Mouse (Mus musculus) intestine, embryonic 15.5 days (tissue): ENCODE data around the gene Slc17a4. TPM values are rescaled to one million over a fixed set of nuclear protein-coding genes. Genes with fewer than 3 reads are reported as not detected.

Experiments used
- ATAC-seq: fragments of 200-750 bp; cut with Nextera tagmentation; 2 replicates; pipeline ENCODE4 v1.8.0; 2017; ENCODE audit warnings: moderate TSS enrichment, moderate library complexity
- H3K27ac ChIP-seq: fragments of 300-500 bp; sonication (generic); 2 replicates; pipeline ENCODE4 v1.5.1; 2015; ENCODE audit warnings: mild to moderate bottlenecking, inconsistent platforms
- H3K27me3 ChIP-seq: fragments of 300-500 bp; sonication (generic); replicated peaks from 2 replicates; pipeline ENCODE4 v1.6.1; 2015; ENCODE audit warnings: inconsistent platforms
- H3K36me3 ChIP-seq: fragments of 300-500 bp; sonication (generic); 2 replicates; pipeline ENCODE4 v1.6.1; 2015; ENCODE audit warnings: inconsistent platforms
- H3K4me1 ChIP-seq: fragments of 300-500 bp; sonication (generic); replicated peaks from 2 replicates; pipeline ENCODE4 v1.6.1; 2015; ENCODE audit warnings: inconsistent platforms
- H3K4me2 ChIP-seq: fragments of 300-500 bp; sonication (generic); replicated peaks from 2 replicates; pipeline ENCODE4 v1.6.1; 2015; ENCODE audit warnings: mild to moderate bottlenecking, inconsistent platforms
- H3K4me3 ChIP-seq: fragments of 300-500 bp; sonication (generic); replicated peaks from 2 replicates; pipeline ENCODE4 v1.5.1; 2015; ENCODE audit warnings: inconsistent platforms
- H3K9ac ChIP-seq: fragments of 300-500 bp; sonication (generic); 2 replicates; pipeline ENCODE4 v1.6.1; 2015; ENCODE audit warnings: inconsistent platforms
- H3K9me3 ChIP-seq: fragments of 300-500 bp; sonication (generic); 2 replicates; pipeline ENCODE4 v1.6.1; 2016; ENCODE audit warnings: inconsistent platforms
- WGBS: fragments of 180-500 bp; shearing (Covaris S2); methylation state at CpG from one replicate; pipeline ENCODE4 v1.1.7; 2015; 5-methylcytosine and 5-hydroxymethylcytosine counted together
- polyA plus RNA-seq: library from polyadenylated mRNA; unstranded; fragments of >200 nt; fragmentation: Nextera tagmentation; extraction: Ambion mirVana; gene quantifications from 2 replicates; pipeline ENCODE4 v1.2.1, GENCODE M21; 2015

Gene Slc17a4
- polyA plus RNA-seq, 1 experiment from 2014 or later = 17.0 TPM

DNA sequence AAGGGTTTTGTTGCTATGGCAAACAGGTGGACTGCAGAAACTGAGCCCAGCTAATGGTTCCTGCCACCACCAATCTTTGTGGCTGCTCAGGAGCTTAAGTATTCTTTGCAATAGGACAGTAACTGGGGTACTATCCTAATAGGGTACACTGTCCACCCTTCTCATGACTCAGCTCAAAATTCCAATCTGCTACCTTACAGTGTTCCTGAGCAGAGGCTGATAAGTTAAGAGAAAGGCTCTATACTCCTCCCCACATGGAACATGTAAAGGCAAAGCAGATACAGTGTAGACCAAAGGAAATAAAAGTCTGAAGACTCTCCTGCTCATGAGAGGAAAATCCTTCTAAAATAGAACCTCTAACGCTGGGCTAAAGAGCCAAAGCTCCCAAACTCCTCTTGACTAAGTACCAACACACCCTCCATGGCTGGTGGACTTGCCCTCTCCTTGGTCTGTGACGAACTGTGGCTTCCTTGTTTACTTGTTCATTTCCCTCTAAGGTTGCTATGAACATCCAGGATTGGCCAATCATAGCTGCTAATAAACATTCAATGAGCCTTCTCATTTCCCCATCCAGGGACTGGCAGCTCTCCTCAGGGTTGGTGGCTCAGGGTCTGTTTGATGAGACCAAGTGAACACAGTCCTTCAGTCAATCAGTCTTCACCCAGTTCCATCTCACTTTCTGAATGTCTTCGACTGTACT lies 27.6 kb downstream of the Slc17a4 start:
- no peaks in the 10 kb centered on the region for H3K36me3 ChIP-seq
- no peak overlapping the region for H3K4me2 ChIP-seq
- no peaks in the 10 kb centered on the region for H3K4me1 ChIP-seq
- H3K27ac ChIP-seq = no peak overlapping the region
- H3K9me3 ChIP-seq = no peaks in the 10 kb centered on the region
- no peak overlapping the region for H3K4me3 ChIP-seq
- no peaks in the 10 kb centered on the region for H3K27me3 ChIP-seq
- 83% methylated on average over 3 of the region's 3 CpGs for WGBS
- ATAC-seq = no peak
- no peak overlapping the region for H3K9ac ChIP-seq

DNA sequence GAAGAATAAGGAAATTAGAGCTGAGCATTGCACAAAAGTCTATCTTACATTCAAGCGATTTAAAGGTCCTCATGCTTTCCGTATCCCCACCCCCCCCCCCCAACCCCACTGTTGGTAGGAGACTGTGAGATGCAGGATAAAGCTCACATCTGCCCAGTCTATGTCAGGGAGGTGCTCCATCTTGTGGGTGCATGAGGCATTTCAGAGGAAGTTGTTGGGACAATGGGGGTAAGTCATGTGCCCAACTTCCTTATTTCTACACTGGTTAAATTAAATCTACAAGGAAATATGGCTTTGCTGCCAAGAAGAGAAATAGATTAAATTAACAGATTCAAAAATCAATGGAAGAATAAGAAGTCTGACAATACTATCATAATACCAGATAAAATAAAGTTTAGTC lies 29.3 kb downstream of the Slc17a4 start:
- Histone ChIP-seq H3K27ac (no peak overlapping the region), H3K36me3 (no peaks in the 10 kb centered on the region), H3K4me1 (no peaks in the 10 kb centered on the region), H3K9me3 (no peaks in the 10 kb centered on the region), H3K9ac (no peak overlapping the region), H3K27me3 (no peaks in the 10 kb centered on the region), H3K4me2 (no peak overlapping the region), H3K4me3 (no peak overlapping the region)
- ATAC-seq = no peak
- WGBS = 47% methylated on average over 2 of the region's 2 CpGs

DNA sequence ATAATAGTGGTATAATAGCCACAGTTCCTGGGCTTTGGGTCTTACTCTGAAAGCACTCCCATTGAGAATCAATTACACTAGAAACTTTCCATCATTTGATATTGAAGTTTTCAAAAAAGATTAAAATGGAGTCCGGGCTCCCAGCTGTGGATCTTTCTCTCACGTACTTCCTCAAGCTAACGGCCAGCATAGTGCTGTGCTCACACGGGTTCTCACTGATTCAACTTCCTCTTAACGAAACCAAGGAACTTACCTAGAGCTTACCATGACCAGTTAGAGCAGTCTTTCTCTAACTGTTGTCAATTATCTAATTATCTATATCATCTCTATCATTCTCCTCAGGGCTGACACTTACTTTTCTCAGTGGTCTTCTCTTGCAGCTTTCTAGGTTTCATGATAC lies 35.2 kb downstream of the Slc17a4 start:
- Histone ChIP-seq H3K4me2 (no peak overlapping the region), H3K4me3 (no peak overlapping the region), H3K36me3 (no peaks in the 10 kb centered on the region), H3K27me3 (no peaks in the 10 kb centered on the region), H3K27ac (no peak overlapping the region), H3K9ac (no peak overlapping the region), H3K9me3 (no peaks in the 10 kb centered on the region), H3K4me1 (no peaks in the 10 kb centered on the region)
- no peak for ATAC-seq
- 88% methylated on average over 5 of the region's 5 CpGs for WGBS

DNA sequence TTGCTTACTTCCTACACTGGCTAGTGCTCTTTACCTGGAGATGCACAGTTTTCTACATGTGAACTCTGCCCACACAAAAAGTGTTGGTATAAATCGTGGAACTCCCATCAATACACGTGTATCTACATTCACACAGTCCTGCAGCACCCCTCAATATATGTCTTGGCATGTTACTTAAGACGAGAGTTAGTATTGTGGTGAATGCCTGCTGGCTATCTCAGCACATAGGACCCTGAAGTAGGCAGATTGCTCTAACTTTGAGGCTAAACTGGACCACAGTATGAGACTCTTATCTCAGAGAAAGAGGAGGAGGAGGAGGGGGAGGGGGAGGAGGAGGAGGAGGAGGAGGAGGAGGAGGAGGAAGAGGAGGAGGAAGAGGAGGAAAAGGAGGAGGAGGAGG lies 35.7 kb downstream of the Slc17a4 start:
- H3K9me3 ChIP-seq = no peaks in the 10 kb centered on the region
- no peak overlapping the region for H3K9ac ChIP-seq
- H3K4me1 ChIP-seq = no peaks in the 10 kb centered on the region
- H3K4me3 ChIP-seq = no peak overlapping the region
- WGBS = 79% methylated on average over 3 of the region's 3 CpGs
- H3K4me2 ChIP-seq = no peak overlapping the region
- no peak overlapping the region for H3K27ac ChIP-seq
- ATAC-seq = no peak
- H3K27me3 ChIP-seq = no peaks in the 10 kb centered on the region
- H3K36me3 ChIP-seq = no peaks in the 10 kb centered on the region

DNA sequence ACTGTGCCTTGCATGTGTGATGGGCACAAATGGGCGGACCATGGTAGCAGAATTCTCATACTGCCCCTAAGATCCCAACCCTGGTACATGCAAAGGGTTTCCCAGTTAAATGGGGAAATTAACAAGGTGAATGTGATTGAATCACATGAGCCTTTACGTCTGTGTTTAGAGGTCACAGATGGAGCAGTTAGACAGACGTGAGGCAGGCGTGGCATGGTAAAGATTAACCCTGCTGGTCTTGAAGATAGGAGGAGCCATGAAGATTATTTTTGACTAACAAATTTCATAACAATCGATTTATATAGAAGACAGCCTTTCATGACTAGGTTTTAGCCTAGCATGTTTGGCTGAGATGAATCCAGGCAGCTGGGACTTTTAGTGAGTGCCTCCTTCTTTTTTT lies 41.7 kb downstream of the Slc17a4 start:
- ATAC-seq = no peak
- Histone ChIP-seq H3K4me2 (no peak overlapping the region), H3K9ac (no peak overlapping the region), H3K9me3 (no peaks in the 10 kb centered on the region), H3K4me1 (no peaks in the 10 kb centered on the region), H3K4me3 (no peak overlapping the region), H3K27ac (no peak overlapping the region), H3K36me3 (no peaks in the 10 kb centered on the region), H3K27me3 (no peaks in the 10 kb centered on the region)
- 57% methylated on average over 5 of the region's 5 CpGs for WGBS

DNA sequence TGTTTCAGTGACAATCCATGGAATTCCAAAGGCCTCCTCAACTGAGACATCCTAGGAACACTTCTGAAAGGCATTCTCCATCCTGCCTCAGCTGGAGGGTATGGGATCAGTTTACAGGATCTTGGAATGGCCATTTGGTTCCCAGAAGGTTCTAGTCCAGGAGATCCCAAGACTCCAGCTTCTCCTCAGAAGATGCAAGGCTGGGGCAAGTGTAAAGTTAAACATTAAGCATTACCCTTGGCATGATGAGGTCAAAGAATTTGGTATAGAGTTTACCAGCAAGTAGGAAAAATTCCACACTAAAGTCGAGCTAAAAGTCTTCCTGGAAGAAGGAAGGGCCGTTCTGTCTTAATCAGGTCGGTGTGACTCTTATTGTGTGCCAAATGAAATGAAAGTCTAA lies 44.8 kb downstream of the Slc17a4 start:
- no peaks in the 10 kb centered on the region for H3K9me3 ChIP-seq
- peaks cover 3% of the 10 kb centered on the region; the same call in 1 of the 2 replicates for H3K4me1 ChIP-seq
- H3K27ac ChIP-seq = no peak overlapping the region
- ATAC-seq = no peak
- WGBS = 69% methylated on average over 3 of the region's 3 CpGs
- no peak overlapping the region for H3K4me2 ChIP-seq
- no peaks in the 10 kb centered on the region for H3K36me3 ChIP-seq
- no peaks in the 10 kb centered on the region for H3K27me3 ChIP-seq
- H3K9ac ChIP-seq = no peak overlapping the region
- H3K4me3 ChIP-seq = no peak overlapping the region

DNA sequence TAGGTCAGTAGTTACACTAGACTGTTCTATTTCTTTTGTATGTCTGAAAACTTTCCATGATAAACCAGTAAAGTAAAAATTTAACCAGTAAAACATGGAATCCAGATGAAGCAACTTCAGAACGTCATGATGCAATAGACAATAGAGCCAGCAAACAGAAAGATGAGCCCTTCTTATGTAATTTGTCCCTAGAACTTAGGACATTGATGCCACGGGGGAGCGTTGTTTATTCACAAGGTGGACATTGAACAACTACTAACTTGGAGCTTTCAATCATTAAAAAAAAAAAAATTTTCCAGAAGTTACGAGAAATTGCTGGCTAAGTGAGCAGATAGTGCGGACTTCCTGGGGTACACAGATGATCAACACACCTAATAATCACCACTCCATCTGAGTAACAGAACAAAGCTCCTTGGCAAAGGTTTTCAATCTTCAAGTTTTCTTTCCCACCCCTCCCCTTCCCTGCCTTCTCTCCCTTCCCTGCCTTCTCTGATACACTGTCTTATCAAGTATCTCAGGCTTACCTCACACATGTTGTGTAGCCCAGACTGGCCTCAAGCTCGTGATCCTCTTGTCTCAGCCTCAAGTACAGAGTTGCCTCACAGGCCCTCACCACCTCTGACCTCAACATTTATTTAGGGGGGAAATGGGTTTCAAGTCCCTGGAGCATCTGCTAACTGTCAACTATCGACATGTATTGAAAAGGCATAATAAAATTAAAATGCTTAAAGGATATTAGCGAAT lies 45.8 kb downstream of the Slc17a4 start:
- Histone ChIP-seq H3K27me3 (no peaks in the 10 kb centered on the region), H3K36me3 (no peaks in the 10 kb centered on the region), H3K9ac (no peak overlapping the region), H3K9me3 (no peaks in the 10 kb centered on the region), H3K4me3 (no peak overlapping the region), H3K4me2 (no peak overlapping the region), H3K4me1 (peaks cover 3% of the 10 kb centered on the region; the same call in 1 of the 2 replicates), H3K27ac (no peak overlapping the region)
- ATAC-seq = peak; percentile 43; the same call in 1 of the 2 replicates
- 84% methylated on average over 8 of the region's 8 CpGs for WGBS

DNA sequence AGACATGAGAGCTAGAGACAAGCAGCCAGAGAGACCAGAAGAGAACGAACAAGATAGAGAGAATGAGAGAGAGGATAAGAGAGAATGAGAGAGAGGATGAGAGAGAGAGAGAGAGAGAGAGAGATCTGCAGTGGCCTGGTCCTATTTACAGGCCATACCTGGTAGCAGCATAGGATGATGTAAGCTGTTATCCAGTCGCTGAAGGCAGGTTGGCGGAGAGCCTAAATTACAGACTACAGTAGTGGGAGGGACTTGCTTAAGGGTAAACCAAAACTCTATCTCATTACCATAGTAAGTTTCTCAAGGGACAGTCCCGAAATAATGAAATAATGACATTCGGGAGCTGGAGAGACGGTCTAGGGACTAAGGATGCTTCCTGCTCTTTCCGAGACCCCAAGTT lies 47.4 kb downstream of the Slc17a4 start, which contains the start of gene Slc17a1:
Slc17a1 (plus strand) TSS at position 346 of the 400 bp plus-strand sequence.
- ATAC-seq = no peak
- H3K36me3 ChIP-seq = no peaks in the 10 kb centered on the region
- WGBS = 89% methylated on average over 7 of the region's 7 CpGs
- no peak within 1 kb of the TSS for H3K4me2 ChIP-seq
- H3K9ac ChIP-seq = no peak within 1 kb of the TSS
- H3K9me3 ChIP-seq = no peaks in the 10 kb centered on the region
- no peak within 1 kb of the TSS for H3K27ac ChIP-seq
- no peaks in the 10 kb centered on the region for H3K27me3 ChIP-seq
- H3K4me1 ChIP-seq = peaks cover 3% of the 10 kb centered on the region; the same call in 1 of the 2 replicates
- H3K4me3 ChIP-seq = no peak within 1 kb of the TSS

DNA sequence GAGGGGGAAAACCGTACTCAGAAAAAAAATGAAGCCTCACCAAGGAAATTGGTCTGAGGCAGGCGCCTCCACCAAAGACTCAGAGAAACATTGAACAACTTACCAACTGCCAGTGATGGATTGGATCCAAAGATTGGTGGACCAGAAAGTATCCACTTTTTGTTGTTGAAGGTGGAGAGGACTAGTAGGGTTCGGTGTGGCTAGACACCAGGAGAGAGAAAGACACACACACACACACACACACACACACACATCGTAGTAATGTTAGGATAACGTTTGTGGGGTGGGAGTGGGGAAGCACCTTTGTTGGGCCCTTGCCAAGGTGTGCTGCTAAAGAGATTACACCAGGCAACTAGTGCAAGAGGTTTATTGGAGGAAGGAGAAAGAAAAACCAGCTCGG lies 47.8 kb downstream of the Slc17a4 start:
- no peaks in the 10 kb centered on the region for H3K36me3 ChIP-seq
- WGBS = 75% methylated on average over 6 of the region's 6 CpGs
- no peak for ATAC-seq
- no peak overlapping the region for H3K27ac ChIP-seq
- no peak overlapping the region for H3K4me3 ChIP-seq
- H3K9ac ChIP-seq = no peak overlapping the region
- H3K9me3 ChIP-seq = no peaks in the 10 kb centered on the region
- no peaks in the 10 kb centered on the region for H3K27me3 ChIP-seq
- peaks cover 3% of the 10 kb centered on the region; the same call in 1 of the 2 replicates for H3K4me1 ChIP-seq
- H3K4me2 ChIP-seq = no peak overlapping the region

DNA sequence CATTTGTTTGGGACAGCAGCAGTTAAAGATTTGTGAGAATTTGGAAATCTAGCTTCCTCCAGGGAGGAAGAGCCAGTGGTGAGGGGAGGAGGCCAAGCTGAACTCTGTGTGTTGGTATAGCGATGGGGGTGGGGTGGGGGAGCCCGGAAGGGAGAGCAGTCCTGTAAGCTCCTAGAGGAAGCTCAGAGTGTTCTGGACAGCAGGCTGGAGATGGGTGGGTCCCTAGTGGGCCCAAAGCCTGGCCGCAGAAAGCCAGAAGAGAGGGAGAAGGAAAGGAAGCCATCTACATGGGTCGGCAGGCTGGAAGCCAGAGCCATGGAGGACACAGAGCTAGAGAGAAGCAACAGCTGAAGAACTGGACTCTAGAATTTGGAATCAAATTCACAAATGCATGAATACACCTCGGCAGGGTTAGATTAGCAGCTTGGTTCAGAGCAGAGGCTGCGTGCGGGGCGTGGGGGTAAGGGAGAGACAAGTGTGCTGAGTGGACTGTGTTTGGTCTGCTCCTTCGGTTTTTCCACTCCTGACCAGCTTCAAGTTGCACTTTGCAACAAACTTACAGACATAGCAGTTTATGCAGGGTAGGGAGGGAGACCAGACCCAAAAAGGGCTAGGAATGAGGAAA lies 48.6 kb downstream of the Slc17a4 start:
- Histone ChIP-seq H3K4me2 (no peak overlapping the region), H3K36me3 (no peaks in the 10 kb centered on the region), H3K27me3 (no peaks in the 10 kb centered on the region), H3K27ac (no peak overlapping the region), H3K9ac (no peak overlapping the region), H3K4me1 (peaks cover 3% of the 10 kb centered on the region; the same call in 1 of the 2 replicates), H3K4me3 (no peak overlapping the region), H3K9me3 (no peaks in the 10 kb centered on the region)
- 63% methylated on average over 9 of the region's 9 CpGs for WGBS
- no peak for ATAC-seq

DNA sequence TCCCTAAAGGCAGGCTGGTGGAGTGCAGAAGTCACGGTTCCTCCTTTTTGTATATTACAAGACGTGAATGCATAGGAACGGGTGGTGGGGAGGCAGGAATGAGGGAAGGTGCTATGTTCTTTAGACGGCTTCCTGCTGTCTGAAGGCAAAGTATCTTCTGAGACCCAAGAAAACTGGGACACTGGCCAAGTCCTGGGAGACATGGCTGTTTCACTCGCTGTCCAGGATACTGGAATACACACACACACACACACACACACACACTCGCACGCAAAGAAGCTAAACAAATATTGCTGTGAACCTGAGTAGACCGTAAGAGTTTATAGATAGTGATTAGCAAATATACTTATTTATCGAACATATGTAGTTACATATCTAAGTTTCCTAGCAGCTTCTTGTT lies 50.1 kb downstream of the Slc17a4 start:
- Histone ChIP-seq H3K27me3 (no peaks in the 10 kb centered on the region), H3K27ac (no peak overlapping the region), H3K4me3 (no peak overlapping the region), H3K4me2 (no peak overlapping the region), H3K4me1 (peaks cover 3% of the 10 kb centered on the region; the same call in 1 of the 2 replicates), H3K9me3 (no peaks in the 10 kb centered on the region), H3K36me3 (no peaks in the 10 kb centered on the region), H3K9ac (no peak overlapping the region)
- 52% methylated on average over 9 of the region's 9 CpGs for WGBS
- no peak for ATAC-seq

DNA sequence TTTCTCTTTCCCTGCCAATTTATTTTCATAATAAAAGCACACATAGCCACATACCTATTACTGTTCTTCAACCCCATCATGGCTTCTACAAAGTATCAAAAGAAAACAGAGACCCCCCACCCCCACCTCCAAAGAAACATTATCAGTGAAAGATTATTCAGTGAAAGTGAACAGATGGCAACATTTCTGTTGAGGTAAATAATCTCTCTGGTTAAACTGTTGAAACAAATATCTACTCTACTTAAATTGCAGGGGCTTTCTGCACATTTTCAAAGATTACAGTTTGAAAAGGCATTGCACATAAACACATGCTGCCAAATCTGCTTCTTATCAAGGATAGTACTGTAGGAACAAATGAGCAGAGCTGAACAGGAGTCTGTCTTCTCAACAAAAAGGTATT lies 53.0 kb downstream of the Slc17a4 start:
- H3K4me1 ChIP-seq = peaks cover 3% of the 10 kb centered on the region; the same call in 1 of the 2 replicates
- no peaks in the 10 kb centered on the region for H3K9me3 ChIP-seq
- H3K36me3 ChIP-seq = no peaks in the 10 kb centered on the region
- H3K4me3 ChIP-seq = no peak overlapping the region
- no peak overlapping the region for H3K4me2 ChIP-seq
- H3K9ac ChIP-seq = no peak overlapping the region
- H3K27me3 ChIP-seq = no peaks in the 10 kb centered on the region
- H3K27ac ChIP-seq = no peak overlapping the region
- no peak for ATAC-seq
